Mouse (Mus musculus) kidney, postnatal 0 days (tissue): ENCODE data around the gene Cd82. TPM values are rescaled to one million over a fixed set of nuclear protein-coding genes. Genes with fewer than 3 reads are reported as not detected.

Experiments used
- ATAC-seq: fragments of 200-750 bp; cut with Nextera tagmentation; replicated peaks from 2 replicates; pipeline ENCODE4 v1.8.0; 2017; ENCODE audit warnings: low read depth, moderate number of reproducible peaks, moderate TSS enrichment, moderate library complexity; ENCODE audit not compliant: low FRiP score
- DNase-seq: peaks from one replicate; pipeline ENCODE4 v3.0.0-alpha.2; 2016; ENCODE audit warnings: low spot score
- H3K27ac ChIP-seq: fragments of 300-500 bp; sonication (generic); 2 replicates; pipeline ENCODE4 v1.5.1; 2014; ENCODE audit warnings: mild to moderate bottlenecking
- H3K27me3 ChIP-seq: fragments of 300-500 bp; sonication (generic); 2 replicates; pipeline ENCODE4 v1.6.1; 2014; ENCODE audit warnings: low read length, mixed read lengths; ENCODE audit not compliant: insufficient read depth
- H3K36me3 ChIP-seq: fragments of 300-500 bp; sonication (generic); 2 replicates; pipeline ENCODE4 v1.6.1; 2014; ENCODE audit warnings: low read length, mixed read lengths; ENCODE audit not compliant: insufficient read depth
- H3K4me1 ChIP-seq: fragments of 300-500 bp; sonication (generic); replicated peaks from 2 replicates; pipeline ENCODE4 v1.6.1; 2014; ENCODE audit warnings: antibody characterized with exemption, low read length, mixed read lengths; ENCODE audit not compliant: insufficient read depth
- H3K4me2 ChIP-seq: fragments of 300-500 bp; sonication (generic); 2 replicates; pipeline ENCODE4 v1.6.1; 2014; ENCODE audit warnings: mild to moderate bottlenecking, low read length, moderate library complexity, mixed read lengths
- H3K4me3 ChIP-seq: fragments of 300-500 bp; sonication (generic); replicated peaks from 2 replicates; pipeline ENCODE4 v1.5.1; 2014; ENCODE audit warnings: low read depth, low read length
- H3K9ac ChIP-seq: fragments of 300-500 bp; sonication (generic); 2 replicates; pipeline ENCODE4 v1.6.1; 2014; ENCODE audit warnings: low read depth, low read length
- H3K9me3 ChIP-seq: fragments of 300-500 bp; sonication (generic); replicated peaks from 2 replicates; pipeline ENCODE4 v1.6.1; 2016; ENCODE audit warnings: low read length, inconsistent platforms, mixed read lengths
- CTCF ChIP-seq: IDR thresholded peaks from 2 replicates; pipeline ENCODE4 v1.5.1; 2016; ENCODE audit warnings: antibody characterized with exemption, low read depth, mild to moderate bottlenecking, moderate library complexity
- WGBS: fragments of 180-500 bp; shearing (Covaris S2); extraction: QIAGEN DNeasy Blood & Tissue Kit; methylation state at CpG from one replicate; pipeline ENCODE4 v1.1.7; 2014; 5-methylcytosine and 5-hydroxymethylcytosine counted together
- polyA plus RNA-seq: library from polyadenylated mRNA; unstranded; fragments of >200 nt; fragmentation: Nextera tagmentation; extraction: Ambion mirVana; gene quantifications from 2 replicates; pipeline ENCODE4 v1.2.1, GENCODE M21; 2015

Gene Cd82
- polyA plus RNA-seq, 1 experiment from 2014 or later: 85.1 TPM

DNA sequence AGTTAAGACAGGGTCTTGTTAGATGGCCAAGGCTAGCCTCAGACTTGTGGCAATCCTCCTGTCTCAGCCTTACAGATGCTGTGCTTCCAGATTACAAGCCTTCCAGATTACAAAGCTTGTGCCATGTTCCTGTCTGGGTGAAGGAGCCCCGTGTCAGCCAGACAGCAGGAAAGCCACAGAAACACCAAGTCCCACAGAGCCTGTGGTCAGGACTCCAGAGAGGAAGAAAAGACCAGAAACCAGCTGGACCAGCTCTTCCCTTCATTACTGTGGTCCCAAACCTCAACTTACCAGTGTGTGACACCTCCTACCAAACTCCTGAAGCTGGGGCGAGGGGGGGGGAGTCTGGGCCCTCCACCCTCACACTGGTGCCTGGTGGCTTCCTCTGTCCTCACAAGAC, 13.3 kb downstream of the Cd82 start:
- Histone ChIP-seq H3K4me3 (no peak overlapping the region), H3K27me3 (no peaks in the 10 kb centered on the region), H3K9ac (no peak overlapping the region), H3K4me1 (peaks cover 41% of the 10 kb centered on the region), H3K27ac (peak overlapping the region; percentile 6; the same call in 1 of the 2 replicates), H3K4me2 (no peak overlapping the region), H3K36me3 (no peaks in the 10 kb centered on the region), H3K9me3 (no peaks in the 10 kb centered on the region)
- 80% methylated on average over 2 of the region's 2 CpGs for WGBS
- ATAC-seq: no peak
- TF ChIP-seq CTCF: no peak
- no peak for DNase-seq

DNA sequence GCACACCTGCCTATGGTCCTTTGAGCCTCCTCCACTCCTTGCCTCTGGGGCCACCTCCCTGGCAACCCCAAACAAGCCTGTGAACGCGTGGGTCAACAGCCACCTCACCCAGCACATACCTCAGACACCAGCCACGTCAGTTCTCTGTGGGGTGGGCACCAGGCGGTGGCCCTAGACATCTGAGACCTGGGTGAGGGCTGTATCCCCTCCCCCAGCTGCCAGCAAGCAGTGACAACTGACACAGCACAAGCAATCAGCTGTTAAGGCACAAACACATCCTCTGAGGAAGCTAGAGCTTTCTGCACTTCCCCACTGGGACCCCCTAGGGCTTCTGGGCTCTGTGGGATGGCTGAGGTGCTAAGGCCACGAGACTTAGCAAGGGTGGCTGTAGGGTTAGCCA, 14.2 kb downstream of the Cd82 start:
- 63% methylated on average over 5 of the region's 5 CpGs for WGBS
- no peaks in the 10 kb centered on the region for H3K36me3 ChIP-seq
- no peak overlapping the region for H3K27ac ChIP-seq
- no peak overlapping the region for H3K4me2 ChIP-seq
- peaks cover 50% of the 10 kb centered on the region for H3K4me1 ChIP-seq
- no peak overlapping the region for H3K4me3 ChIP-seq
- DNase-seq (no peak), ATAC-seq (no peak)
- no peaks in the 10 kb centered on the region for H3K27me3 ChIP-seq
- TF ChIP-seq CTCF: no peak
- no peak overlapping the region for H3K9ac ChIP-seq
- no peaks in the 10 kb centered on the region for H3K9me3 ChIP-seq

DNA sequence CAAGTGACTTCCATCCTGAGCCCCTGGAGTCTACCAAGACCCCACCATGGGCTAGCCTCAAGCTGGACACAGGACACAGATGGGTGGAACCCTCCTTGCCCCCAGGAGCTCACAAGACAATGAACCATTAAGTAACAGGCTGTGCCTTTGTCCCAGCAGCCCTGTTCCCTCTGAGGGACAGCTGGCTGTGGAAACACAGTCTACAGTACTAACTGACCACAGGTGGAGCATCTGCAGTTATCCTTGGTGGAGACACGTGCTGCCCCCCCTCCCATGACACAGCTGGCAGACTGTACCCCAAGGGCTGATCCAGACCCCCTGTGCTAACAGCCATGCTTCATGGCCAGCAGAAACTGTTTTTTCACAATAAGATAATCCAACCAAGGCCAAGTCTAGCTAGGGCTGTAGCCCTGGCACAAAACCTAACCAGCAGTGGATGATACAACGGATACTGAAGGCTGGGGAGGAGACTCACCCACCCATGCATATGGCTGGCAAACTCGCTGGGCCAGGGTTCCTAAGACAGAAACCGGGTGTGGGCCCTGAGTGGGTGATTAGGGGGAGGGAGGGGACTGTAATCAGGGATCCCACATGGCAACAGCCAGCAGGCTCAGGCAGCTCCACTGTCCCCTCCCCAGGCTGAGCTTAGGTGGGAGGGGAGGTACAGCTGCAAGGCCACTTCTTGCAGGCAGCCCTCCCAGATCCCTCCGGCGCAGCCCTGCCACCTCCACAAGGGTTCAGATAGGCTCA, 15.3 kb downstream of the Cd82 start:
- H3K27ac ChIP-seq: no peak overlapping the region

DNA sequence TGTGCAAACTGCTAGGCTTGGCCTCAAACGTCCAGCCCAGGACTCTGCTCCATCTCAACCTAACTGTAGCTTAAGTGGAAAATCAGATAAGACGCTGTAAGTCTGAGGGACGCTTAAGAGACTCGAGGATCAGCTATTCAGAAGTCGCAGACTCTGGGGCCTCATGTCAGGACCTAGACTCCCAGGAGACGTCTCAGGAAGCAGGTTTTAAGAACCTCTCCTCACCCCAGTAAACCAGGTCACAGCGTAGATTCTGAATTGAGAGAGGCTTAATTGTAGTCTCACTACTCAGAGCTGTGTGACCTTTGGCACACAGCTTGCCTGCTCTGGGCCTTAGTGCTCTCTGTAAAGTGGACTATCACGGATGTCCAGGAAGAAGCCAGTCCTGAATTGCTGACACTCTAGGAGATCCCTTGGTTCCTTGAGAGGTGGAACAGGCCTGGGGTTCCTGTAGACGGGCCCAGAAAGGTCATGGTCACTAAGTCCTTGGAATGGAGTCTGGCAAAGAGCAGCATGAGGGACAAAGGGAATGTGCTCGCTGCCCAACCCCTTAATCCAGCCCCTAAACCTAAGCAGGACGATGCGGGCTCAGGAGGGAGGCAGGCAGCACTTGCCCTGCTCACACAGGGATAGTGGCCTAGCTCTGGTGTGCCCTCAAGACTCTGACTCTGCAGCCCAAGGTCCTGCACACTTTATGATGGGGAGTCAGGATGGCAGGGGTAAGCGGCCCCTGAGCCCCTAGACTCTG, 16.2 kb downstream of the Cd82 start:
- no peaks in the 10 kb centered on the region for H3K27me3 ChIP-seq
- DNase-seq: no peak
- TF ChIP-seq CTCF: no peak
- no peak for ATAC-seq
- 0 out of 2 replicates have a peak overlapping the region, but pooled peaks have one; percentile 84 for H3K27ac ChIP-seq
- H3K4me2 ChIP-seq: no peak overlapping the region
- H3K36me3 ChIP-seq: no peaks in the 10 kb centered on the region
- peaks cover 47% of the 10 kb centered on the region for H3K4me1 ChIP-seq
- 59% methylated on average over 13 of the region's 13 CpGs for WGBS
- H3K9ac ChIP-seq: no peak overlapping the region
- H3K9me3 ChIP-seq: no peaks in the 10 kb centered on the region
- no peak overlapping the region for H3K4me3 ChIP-seq

More for the DNA sequence above, 15.3 kb downstream of the Cd82 start:
- Histone ChIP-seq H3K27me3 (no peaks in the 10 kb centered on the region), H3K4me3 (no peak overlapping the region), H3K4me1 (peaks cover 56% of the 10 kb centered on the region), H3K9ac (no peak overlapping the region), H3K4me2 (no peak overlapping the region), H3K36me3 (no peaks in the 10 kb centered on the region), H3K9me3 (no peaks in the 10 kb centered on the region)
- WGBS: 69% methylated on average over 6 of the region's 6 CpGs
- DNase-seq: no peak
- TF ChIP-seq CTCF: no peak
- no peak for ATAC-seq

DNA sequence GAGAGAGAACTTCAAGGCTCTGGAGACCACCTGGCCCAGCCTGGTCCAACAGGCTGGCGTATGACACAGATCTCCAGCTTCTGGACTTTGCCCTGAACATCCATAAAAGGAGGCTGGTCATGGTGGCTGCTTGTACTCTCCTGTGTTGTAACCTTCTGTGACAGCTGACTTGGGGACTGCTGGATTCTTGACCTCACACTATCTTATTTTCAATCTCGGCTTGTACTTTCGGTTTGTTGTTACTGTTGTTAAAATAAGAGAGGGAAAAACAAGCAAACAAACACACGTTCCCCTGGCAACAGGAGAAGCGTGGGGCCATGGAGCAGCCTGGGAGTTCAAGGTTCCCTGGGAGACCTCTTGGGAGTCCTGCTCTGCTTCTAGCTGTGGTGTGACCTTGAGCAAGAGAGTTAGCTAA, 17.7 kb downstream of the Cd82 start:
- TF ChIP-seq CTCF: no peak
- peak overlapping the region; percentile 84 for H3K27ac ChIP-seq
- WGBS: 57% methylated on average over 5 of the region's 5 CpGs
- no peaks in the 10 kb centered on the region for H3K9me3 ChIP-seq
- H3K4me1 ChIP-seq: peaks cover 41% of the 10 kb centered on the region
- no peaks in the 10 kb centered on the region for H3K27me3 ChIP-seq
- H3K4me2 ChIP-seq: no peak overlapping the region
- ATAC-seq (peak; percentile 65), DNase-seq (peak; percentile 44)
- no peak overlapping the region for H3K9ac ChIP-seq
- no peaks in the 10 kb centered on the region for H3K36me3 ChIP-seq
- H3K4me3 ChIP-seq: no peak overlapping the region

DNA sequence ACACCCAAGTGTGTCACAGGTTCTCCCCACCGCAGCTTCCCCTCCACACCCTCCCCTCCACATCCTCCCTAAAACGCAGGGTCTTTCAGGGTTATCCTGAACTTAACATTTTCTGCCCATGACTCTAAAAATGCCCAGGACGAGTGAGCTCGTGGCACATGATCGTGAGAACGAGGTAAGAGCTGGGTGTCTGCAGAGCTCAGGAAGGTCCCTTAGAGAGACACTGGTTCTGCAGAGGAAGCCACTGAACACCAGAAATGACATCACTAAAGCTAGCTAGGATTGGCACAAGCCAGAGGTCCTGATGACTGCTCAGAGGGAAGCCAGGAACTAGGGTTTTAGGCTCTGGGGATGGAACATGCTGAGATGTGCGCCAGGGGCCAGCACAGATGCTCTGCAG, 18.7 kb downstream of the Cd82 start:
- DNase-seq (no peak), ATAC-seq (no peak)
- Histone ChIP-seq H3K9ac (no peak overlapping the region), H3K4me2 (no peak overlapping the region), H3K27ac (peak overlapping the region; percentile 84), H3K27me3 (no peaks in the 10 kb centered on the region), H3K4me1 (peaks cover 47% of the 10 kb centered on the region), H3K36me3 (no peaks in the 10 kb centered on the region), H3K9me3 (no peaks in the 10 kb centered on the region), H3K4me3 (no peak overlapping the region)
- WGBS: 75% methylated on average over 7 of the region's 7 CpGs
- TF ChIP-seq CTCF: no peak
